Mouse (Mus musculus) liver, postnatal 0 days (tissue): ENCODE results near the gene Cdk19.

Experiments used
- CTCF ChIP-seq: sonication (generic); IDR thresholded peaks from 2 replicates; pipeline ENCODE4 v1.5.1; 2016; ENCODE audit warnings: antibody characterized with exemption, low read depth
- EP300 ChIP-seq: IDR thresholded peaks from 2 replicates; pipeline ENCODE4 v1.6.1; 2016; ENCODE audit warnings: antibody characterized with exemption, low read depth, mild to moderate bottlenecking

- TF ChIP-seq CTCF (no peak), EP300 (no peak)
Measured at GRCm38 (mm10) chr10:40469145-40469544, 129.8 kb downstream of the Cdk19 start.
